Mouse (Mus musculus): ENCODE data around the gene Gprin2.

GRCm38 (mm10) chr14:34221416-34222077 is 20.1 kb upstream of the Gprin2 start:
- no peak for TF ChIP-seq CTCF (conservative IDR thresholded peaks at IDR 0.05; ENCODE audit: insufficient read depth, insufficient read length, low read depth, low read length)
- no peak for TF ChIP-seq POLR2A (IDR thresholded peaks at IDR 0.05; ENCODE audit: low read depth, low read length)
